Mouse (Mus musculus) heart, embryonic 13.5 days (tissue): ENCODE data around the gene Gpr180. TPM values are rescaled to one million over a fixed set of nuclear protein-coding genes. Genes with fewer than 3 reads are reported as not detected.
A peak's percentile ranks its signal among the peaks of the same experiment; 100 is the strongest.
"Not testable (repeated sequence)": the region's sequence is repeated elsewhere in the genome, so short reads cannot be mapped to it uniquely, and the experiment has no call there.

Experiments
- ATAC-seq: fragments of 200-750 bp; cut with Nextera tagmentation; 2 replicates; pipeline ENCODE4 v1.8.0; 2017; ENCODE audit warnings: moderate TSS enrichment; ENCODE audit not compliant: insufficient number of reproducible peaks, low FRiP score, low TSS enrichment; ENCODE audit errors: extremely low read depth
- H3K27ac ChIP-seq: fragments of 300-500 bp; sonication (generic); replicated peaks from 2 replicates; pipeline ENCODE4 v1.5.1; 2015; ENCODE audit warnings: moderate library complexity, mild to moderate bottlenecking, inconsistent platforms
- H3K27me3 ChIP-seq: fragments of 300-500 bp; sonication (generic); replicated peaks from 2 replicates; pipeline ENCODE4 v1.6.1; 2015; ENCODE audit warnings: mild to moderate bottlenecking, inconsistent platforms
- H3K36me3 ChIP-seq: fragments of 300-500 bp; sonication (generic); 2 replicates; pipeline ENCODE4 v1.6.1; 2015; ENCODE audit warnings: mild to moderate bottlenecking, inconsistent platforms
- H3K4me1 ChIP-seq: fragments of 300-500 bp; sonication (generic); 2 replicates; pipeline ENCODE4 v1.6.1; 2015; ENCODE audit warnings: inconsistent platforms
- H3K4me2 ChIP-seq: fragments of 300-500 bp; sonication (generic); 2 replicates; pipeline ENCODE4 v1.6.1; 2015; ENCODE audit warnings: inconsistent platforms, mild to moderate bottlenecking, moderate library complexity
- H3K4me3 ChIP-seq: fragments of 300-500 bp; sonication (generic); 2 replicates; pipeline ENCODE4 v1.5.1; 2015; ENCODE audit warnings: moderate library complexity, mild to moderate bottlenecking, inconsistent platforms
- H3K9ac ChIP-seq: fragments of 300-500 bp; sonication (generic); 2 replicates; pipeline ENCODE4 v1.6.1; 2015; ENCODE audit warnings: inconsistent platforms, mild to moderate bottlenecking, moderate library complexity
- H3K9me3 ChIP-seq: fragments of 300-500 bp; sonication (generic); 2 replicates; pipeline ENCODE4 v1.6.1; 2016; ENCODE audit warnings: inconsistent platforms
- WGBS: fragments of 180-500 bp; shearing (Covaris S2); methylation state at CpG from one replicate; pipeline ENCODE4 v1.1.7; 2015; ENCODE audit warnings: mixed read lengths; 5-methylcytosine and 5-hydroxymethylcytosine counted together
- polyA plus RNA-seq: library from polyadenylated mRNA; unstranded; fragments of >200 nt; fragmentation: Nextera tagmentation; extraction: Ambion mirVana; gene quantifications from 2 replicates; pipeline ENCODE4 v1.2.1, GENCODE M21; 2015

Gene Gpr180
- polyA plus RNA-seq, 1 experiment from 2014 or later: 40.5 TPM

- not testable (repeated sequence) for ATAC-seq, H3K27me3 ChIP-seq, H3K9ac ChIP-seq, H3K9me3 ChIP-seq, H3K4me2 ChIP-seq, H3K4me3 ChIP-seq, H3K27ac ChIP-seq, H3K4me1 ChIP-seq
- 94% methylated on average over 16 of the region's 16 CpGs for WGBS
- H3K36me3 ChIP-seq: peaks cover 74% of the 10 kb centered on the region
Observed at GRCm38 (mm10) chr14:118156056-118156455, 19.1 kb downstream of the Gpr180 start.

DNA sequence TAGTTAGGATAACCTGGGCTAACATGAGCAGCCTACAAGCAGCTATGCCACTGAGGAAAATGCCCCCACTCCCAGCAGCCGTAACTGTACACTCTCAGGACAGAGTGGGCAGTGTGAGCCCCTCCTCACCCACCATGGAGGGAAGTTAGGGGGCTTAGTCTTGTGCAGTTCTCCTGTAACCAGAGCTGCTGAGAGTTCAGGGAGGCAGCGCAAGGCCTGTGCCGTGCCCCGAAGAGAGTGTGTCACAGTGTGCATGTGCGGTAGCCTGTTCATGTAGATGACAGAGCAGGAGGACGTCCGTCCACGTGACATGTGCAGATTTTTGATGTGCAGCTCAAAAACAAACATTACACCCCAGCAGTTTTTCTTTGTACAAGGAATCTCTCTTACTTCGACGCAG, 19.8 kb downstream of the Gpr180 start:
- H3K9ac ChIP-seq: no peak overlapping the region
- no peak overlapping the region for H3K4me2 ChIP-seq
- H3K36me3 ChIP-seq: peaks cover 81% of the 10 kb centered on the region
- no peaks in the 10 kb centered on the region for H3K9me3 ChIP-seq
- no peak overlapping the region for H3K4me3 ChIP-seq
- H3K27ac ChIP-seq: no peak overlapping the region
- no peaks in the 10 kb centered on the region for H3K4me1 ChIP-seq
- no peak for ATAC-seq
- no peaks in the 10 kb centered on the region for H3K27me3 ChIP-seq
- 85% methylated on average over 10 of the region's 10 CpGs for WGBS

DNA sequence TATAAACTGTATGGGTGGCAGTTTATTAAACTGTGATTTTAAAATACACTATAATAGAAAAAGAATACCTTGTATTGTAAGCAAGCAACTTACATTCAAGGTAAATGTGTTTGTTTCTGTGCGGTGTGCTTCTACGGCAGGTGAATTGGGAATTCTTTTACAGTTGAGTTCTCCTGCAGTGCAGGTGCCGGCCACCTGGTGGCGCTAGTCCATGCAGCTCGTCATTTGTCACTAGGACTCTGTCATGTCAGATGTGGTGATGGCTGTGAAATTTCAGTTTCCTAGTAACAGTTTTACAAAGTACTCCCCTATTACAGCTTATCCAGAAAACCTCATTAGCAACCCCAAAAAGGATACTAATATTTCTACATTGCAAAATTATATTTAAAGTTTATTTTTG, 20.2 kb downstream of the Gpr180 start:
- Histone ChIP-seq H3K27me3 (no peaks in the 10 kb centered on the region), H3K9ac (no peak overlapping the region), H3K36me3 (peaks cover 84% of the 10 kb centered on the region), H3K4me3 (no peak overlapping the region), H3K4me2 (no peak overlapping the region), H3K4me1 (peaks cover 2% of the 10 kb centered on the region), H3K9me3 (no peaks in the 10 kb centered on the region), H3K27ac (no peak overlapping the region)
- 31% methylated on average over 5 of the region's 5 CpGs for WGBS
- no peak for ATAC-seq

GRCm38 (mm10) chr14:118161751-118162150, 24.8 kb downstream of the Gpr180 start:
- no peak overlapping the region for H3K27ac ChIP-seq

GRCm38 (mm10) chr14:118162640-118163039, 25.7 kb downstream of the Gpr180 start:
- ATAC-seq: no peak
- no peaks in the 10 kb centered on the region for H3K9me3 ChIP-seq
- 47% methylated on average over 14 of the region's 14 CpGs for WGBS
- no peaks in the 10 kb centered on the region for H3K27me3 ChIP-seq
- 0 out of 2 replicates have a peak overlapping the region, but pooled peaks have one; percentile 58 for H3K9ac ChIP-seq
- no peak overlapping the region for H3K4me3 ChIP-seq
- H3K4me1 ChIP-seq: peaks cover 14% of the 10 kb centered on the region
- peaks cover 63% of the 10 kb centered on the region for H3K36me3 ChIP-seq
- peak overlapping the region; percentile 57 for H3K27ac ChIP-seq
- H3K4me2 ChIP-seq: peak overlapping the region; percentile 44

More at GRCm38 (mm10) chr14:118161751-118162150, 24.8 kb downstream of the Gpr180 start:
- peaks cover 66% of the 10 kb centered on the region for H3K36me3 ChIP-seq
- H3K4me3 ChIP-seq: no peak overlapping the region
- H3K27me3 ChIP-seq: no peaks in the 10 kb centered on the region
- no peaks in the 10 kb centered on the region for H3K9me3 ChIP-seq
- H3K4me1 ChIP-seq: peaks cover 14% of the 10 kb centered on the region
- H3K4me2 ChIP-seq: no peak overlapping the region
- ATAC-seq: no peak
- no peak overlapping the region for H3K9ac ChIP-seq
- whole genome bisulfite sequencing: 76% methylated on average over 3 of the region's 3 CpGs

- no peak overlapping the region for H3K9ac ChIP-seq
- WGBS: 90% methylated on average over 4 of the region's 4 CpGs
- H3K4me3 ChIP-seq: no peak overlapping the region
- peaks cover 30% of the 10 kb centered on the region for H3K36me3 ChIP-seq
- no peak overlapping the region for H3K27ac ChIP-seq
- H3K9me3 ChIP-seq: no peaks in the 10 kb centered on the region
- no peak for ATAC-seq
- H3K4me2 ChIP-seq: no peak overlapping the region
- no peaks in the 10 kb centered on the region for H3K4me1 ChIP-seq
- no peaks in the 10 kb centered on the region for H3K27me3 ChIP-seq
Observed at GRCm38 (mm10) chr14:118168776-118169175, 31.8 kb downstream of the Gpr180 start.

DNA sequence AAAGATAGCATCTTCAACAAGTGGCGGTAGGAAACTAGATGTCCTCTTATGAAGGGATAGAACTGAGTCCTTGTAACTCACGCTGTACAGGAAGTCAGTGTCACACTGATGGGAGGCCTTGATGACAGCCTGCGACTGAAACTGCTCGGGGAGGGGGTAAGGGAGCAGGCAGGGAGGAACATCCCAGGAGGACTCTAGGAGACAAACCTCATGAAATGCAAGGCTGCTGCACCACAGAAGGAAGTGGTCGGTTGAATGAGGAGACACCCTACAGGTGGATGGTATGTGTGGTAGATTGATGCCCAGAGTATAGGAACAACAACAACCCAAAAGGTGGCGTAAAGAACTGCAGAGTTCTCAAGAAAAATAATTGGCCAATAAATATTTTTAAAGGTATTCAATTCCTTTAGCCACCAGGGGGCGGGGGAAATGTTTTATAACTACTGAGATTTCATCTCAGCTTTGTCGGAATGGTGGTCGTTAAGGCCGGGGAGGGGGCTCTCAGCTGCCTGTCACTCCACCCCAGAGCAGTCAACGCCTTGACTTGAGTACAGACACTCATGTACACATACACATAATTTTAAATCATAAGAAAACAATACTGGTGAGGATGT, 36.7 kb downstream of the Gpr180 start:
- H3K27me3 ChIP-seq: no peaks in the 10 kb centered on the region

DNA sequence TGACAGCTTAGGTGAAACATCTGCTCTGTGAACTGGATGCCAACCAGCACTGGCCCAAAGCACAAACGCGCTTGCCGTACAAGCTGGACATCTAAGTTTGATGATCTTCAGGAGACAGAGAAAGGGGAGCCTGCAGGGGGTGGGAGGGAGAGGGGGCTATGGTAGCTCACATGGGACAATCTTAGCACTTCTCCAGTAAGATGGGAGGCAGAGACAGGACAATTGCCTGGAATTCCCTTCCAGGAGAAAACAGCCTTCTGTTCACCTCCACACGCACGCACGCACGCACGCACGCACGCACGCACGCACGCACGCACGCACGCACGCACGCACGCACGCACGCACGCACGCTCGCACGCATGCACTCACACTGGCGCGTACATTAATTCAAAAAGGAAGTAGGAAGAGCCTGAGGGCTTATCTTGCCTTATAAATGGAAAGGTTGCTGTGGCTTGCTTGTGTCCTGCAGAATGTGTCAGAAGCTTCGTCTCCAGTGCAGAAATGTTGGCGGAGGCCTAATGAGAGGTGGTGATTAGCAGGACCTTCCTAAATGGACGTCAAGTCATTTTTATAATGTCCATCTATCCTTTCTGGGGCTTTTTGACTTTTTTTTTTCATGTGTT, 38.2 kb downstream of the Gpr180 start:
- H3K9ac ChIP-seq: no peak overlapping the region
- WGBS: 82% methylated on average over 30 of the region's 30 CpGs
- no peak for ATAC-seq

More for the DNA sequence above, 36.7 kb downstream of the Gpr180 start:
- H3K9me3 ChIP-seq: no peaks in the 10 kb centered on the region
- H3K27ac ChIP-seq: no peak overlapping the region
- H3K9ac ChIP-seq: no peak overlapping the region
- H3K4me3 ChIP-seq: no peak overlapping the region
- H3K4me1 ChIP-seq: peaks cover 6% of the 10 kb centered on the region; the same call in 1 of the 2 replicates
- H3K36me3 ChIP-seq: peaks cover 20% of the 10 kb centered on the region
- 59% methylated on average over 11 of the region's 11 CpGs for WGBS
- no peak overlapping the region for H3K4me2 ChIP-seq
- no peak for ATAC-seq

DNA sequence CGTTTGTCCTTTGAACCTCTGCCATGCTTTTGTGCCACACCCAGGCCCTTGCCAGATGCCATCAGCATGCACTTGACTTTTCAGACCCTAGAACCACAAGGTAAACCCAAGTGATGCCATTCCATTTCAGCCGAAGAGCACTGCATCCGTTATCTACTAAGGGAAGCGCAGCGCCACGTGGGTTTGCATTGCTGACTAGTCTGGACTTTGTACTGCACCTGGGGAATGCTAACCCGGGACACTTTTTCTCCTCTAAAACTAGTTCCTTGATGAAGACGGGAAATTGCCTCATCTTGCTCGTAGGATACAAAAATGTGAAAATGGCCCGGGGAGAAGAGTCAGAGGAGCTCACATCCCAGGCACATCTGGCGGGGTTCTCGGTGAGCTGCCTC, 38.7 kb downstream of the Gpr180 start:
- Histone ChIP-seq H3K9ac (no peak overlapping the region), H3K4me2 (no peak overlapping the region), H3K27me3 (no peaks in the 10 kb centered on the region), H3K4me3 (no peak overlapping the region), H3K36me3 (0 out of 2 replicates have a peak, but pooled peaks cover 5% of the 10 kb centered on the region), H3K4me1 (peaks cover 15% of the 10 kb centered on the region), H3K27ac (no peak overlapping the region), H3K9me3 (no peaks in the 10 kb centered on the region)
- no peak for ATAC-seq
- 80% methylated on average over 12 of the region's 12 CpGs for WGBS

More for the DNA sequence above, 38.2 kb downstream of the Gpr180 start:
- Histone ChIP-seq H3K4me3 (no peak overlapping the region), H3K9me3 (no peaks in the 10 kb centered on the region), H3K36me3 (peaks cover 5% of the 10 kb centered on the region; the same call in 1 of the 2 replicates), H3K27me3 (no peaks in the 10 kb centered on the region), H3K4me2 (no peak overlapping the region), H3K4me1 (peaks cover 15% of the 10 kb centered on the region), H3K27ac (no peak overlapping the region)

- WGBS: 32% methylated on average over 1 of the region's 1 CpGs
- Histone ChIP-seq H3K27ac (no peak overlapping the region), H3K27me3 (no peaks in the 10 kb centered on the region), H3K9ac (no peak overlapping the region), H3K9me3 (no peaks in the 10 kb centered on the region), H3K4me1 (peaks cover 11% of the 10 kb centered on the region), H3K4me3 (no peak overlapping the region), H3K36me3 (no peaks in the 10 kb centered on the region), H3K4me2 (0 out of 2 replicates have a peak overlapping the region, but pooled peaks have one; percentile 92)
- ATAC-seq: no peak
Observed at GRCm38 (mm10) chr14:118179251-118179650, 42.3 kb downstream of the Gpr180 start.

DNA sequence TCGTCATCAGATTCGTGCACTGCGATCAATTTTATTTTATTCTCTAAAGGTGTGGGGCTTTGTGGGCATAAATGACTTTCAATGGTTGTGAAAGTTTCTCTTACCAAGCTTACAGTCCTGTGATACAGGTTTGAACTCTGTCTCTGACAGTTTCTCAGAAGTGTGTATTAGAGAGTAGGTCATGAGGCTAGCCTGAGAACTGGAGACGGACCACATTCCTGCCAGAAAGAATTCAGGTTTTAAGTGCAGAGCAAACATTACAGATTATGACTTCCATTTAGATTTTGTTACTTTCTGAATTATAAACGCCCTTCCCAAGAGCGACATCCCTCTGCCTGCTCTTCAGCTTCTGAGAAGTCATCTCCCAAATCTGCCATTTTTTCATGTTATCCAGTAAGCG, 42.7 kb downstream of the Gpr180 start:
- no peaks in the 10 kb centered on the region for H3K9me3 ChIP-seq
- peak overlapping the region; percentile 65 for H3K4me3 ChIP-seq
- no peak for ATAC-seq
- peaks cover 9% of the 10 kb centered on the region for H3K4me1 ChIP-seq
- H3K27me3 ChIP-seq: no peaks in the 10 kb centered on the region
- H3K36me3 ChIP-seq: no peaks in the 10 kb centered on the region
- WGBS: 33% methylated on average over 7 of the region's 7 CpGs
- H3K27ac ChIP-seq: peak overlapping the region; percentile 84
- H3K4me2 ChIP-seq: peak overlapping the region; percentile 92
- peak overlapping the region; percentile 79 for H3K9ac ChIP-seq

- no peaks in the 10 kb centered on the region for H3K27me3 ChIP-seq
- peaks cover 9% of the 10 kb centered on the region for H3K4me1 ChIP-seq
- 1% methylated on average over 20 of the region's 20 CpGs for WGBS
- peak overlapping the region; percentile 84 for H3K27ac ChIP-seq
- H3K36me3 ChIP-seq: no peaks in the 10 kb centered on the region
- no peaks in the 10 kb centered on the region for H3K9me3 ChIP-seq
- no peak for ATAC-seq
- H3K4me2 ChIP-seq: peak overlapping the region; percentile 92
- peak overlapping the region; percentile 79 for H3K9ac ChIP-seq
- peak overlapping the region; percentile 65 for H3K4me3 ChIP-seq
Observed at GRCm38 (mm10) chr14:118180117-118180557, 43.2 kb downstream of the Gpr180 start.
